Mouse (Mus musculus) cortical plate, adult 2 months (tissue): ENCODE results near the gene Bptf.

Source experiments
- CTCF ChIP-seq: fragments of 200-500 bp; IDR thresholded peaks from 2 replicates; pipeline ENCODE4 v1.5.1; 2011; ENCODE audit warnings: mild to moderate bottlenecking, control low read depth, low read length; ENCODE audit not compliant: insufficient read depth; ENCODE audit errors: extremely low read depth
- POLR2A ChIP-seq: fragments of 200-500 bp; IDR thresholded peaks from 2 replicates; pipeline ENCODE4 v1.6.1; 2011; ENCODE audit warnings: mild to moderate bottlenecking, low read length, control low read depth; ENCODE audit not compliant: insufficient read depth; ENCODE audit errors: extremely low read depth

GRCm38 (mm10) chr11:107117789-107118188, 14.1 kb downstream of the Bptf start:
- TF ChIP-seq POLR2A (no peak), CTCF (no peak)
